Mouse (Mus musculus): ENCODE data around the gene Ttc38.

Gene Ttc38

GRCm38 (mm10) chr15:85822011-85822359 lies 10.1 kb upstream of the Ttc38 start:
- DNase-seq (ENCODE audit: low read depth, low spot score) = no peak

GRCm38 (mm10) chr15:85826676-85827075 lies 5.4 kb upstream of the Ttc38 start:
- no peak for DNase-seq (ENCODE audit: low read depth, low spot score)

GRCm38 (mm10) chr15:85828071-85828470 lies 4.0 kb upstream of the Ttc38 start:
- no peak for DNase-seq (ENCODE audit: low read depth, low spot score)

GRCm38 (mm10) chr15:85829470-85829869 lies 2.6 kb upstream of the Ttc38 start:
- DNase-seq (ENCODE audit: low read depth, low spot score) = no peak

- DNase-seq (ENCODE audit: low read depth, low spot score) = no peak
Observed at GRCm38 (mm10) chr15:85832599-85832998, 493 bp downstream of the Ttc38 start.

GRCm38 (mm10) chr15:85835335-85835734 lies 3.2 kb downstream of the Ttc38 start:
- DNase-seq (ENCODE audit: low read depth, low spot score) = no peak

GRCm38 (mm10) chr15:85836887-85837286 lies 4.8 kb downstream of the Ttc38 start:
- no peak for DNase-seq (ENCODE audit: low read depth, low spot score)

GRCm38 (mm10) chr15:85840983-85841382 lies 8.9 kb downstream of the Ttc38 start:
- DNase-seq (ENCODE audit: low read depth, low spot score) = no peak

- DNase-seq (ENCODE audit: low read depth, low spot score) = no peak
Observed at GRCm38 (mm10) chr15:85841796-85842360, 9.8 kb downstream of the Ttc38 start.

- DNase-seq (ENCODE audit: low read depth, low spot score) = no peak
Observed at GRCm38 (mm10) chr15:85845071-85845470, 13.0 kb downstream of the Ttc38 start.

GRCm38 (mm10) chr15:85851656-85852392 lies 19.7 kb downstream of the Ttc38 start:
- no peak for DNase-seq (ENCODE audit: low read depth, low spot score)

- no peak for DNase-seq (ENCODE audit: low read depth, low spot score)
Observed at GRCm38 (mm10) chr15:85858980-85859489, 26.9 kb downstream of the Ttc38 start.

GRCm38 (mm10) chr15:85859490-85860031 lies 27.5 kb downstream of the Ttc38 start, which contains the start of gene Gtse1:
Gene Gtse1, plus strand, starts transcription at chr15:85859745.
- peak; percentile 89 for DNase-seq (ENCODE audit: low read depth, low spot score)

- peak; percentile 57 for DNase-seq (ENCODE audit: low read depth, low spot score)
Observed at GRCm38 (mm10) chr15:85865913-85866312, 33.8 kb downstream of the Ttc38 start.

GRCm38 (mm10) chr15:85867696-85868095 lies 35.6 kb downstream of the Ttc38 start:
- no peak for DNase-seq (ENCODE audit: low read depth, low spot score)

- no peak for DNase-seq (ENCODE audit: low read depth, low spot score)
Observed at GRCm38 (mm10) chr15:85877336-85877735, 45.2 kb downstream of the Ttc38 start.

- DNase-seq (ENCODE audit: low read depth, low spot score) = peak; percentile 63
Observed at GRCm38 (mm10) chr15:85878848-85879497, 46.9 kb downstream of the Ttc38 start, which contains the start of gene Trmu. Gene Trmu, plus strand, starts transcription at chr15:85879312.

- no peak for DNase-seq (ENCODE audit: low read depth, low spot score)
Observed at GRCm38 (mm10) chr15:85879498-85879895, 47.4 kb downstream of the Ttc38 start.

- DNase-seq (ENCODE audit: low read depth, low spot score) = no peak
Observed at GRCm38 (mm10) chr15:85885606-85886005, 53.5 kb downstream of the Ttc38 start.

GRCm38 (mm10) chr15:85889235-85889634 lies 57.1 kb downstream of the Ttc38 start:
- no peak for DNase-seq (ENCODE audit: low read depth, low spot score)

- no peak for DNase-seq (ENCODE audit: low read depth, low spot score)
Observed at GRCm38 (mm10) chr15:85891971-85892370, 59.9 kb downstream of the Ttc38 start.

- DNase-seq (ENCODE audit: low read depth, low spot score) = no peak
Observed at GRCm38 (mm10) chr15:85892498-85893118, 60.5 kb downstream of the Ttc38 start.

Measured in WW6 (cell line).